Mouse (Mus musculus) kidney, adult 2 months (tissue): ENCODE measurements around the gene A830018L16Rik. TPM values are rescaled to one million over a fixed set of nuclear protein-coding genes. Genes with fewer than 3 reads are reported as not detected.
"Not testable (repeated sequence)": the region's sequence is repeated elsewhere in the genome, so short reads cannot be mapped to it uniquely, and the experiment has no call there.

Source experiments
- DNase-seq: peaks from one replicate; pipeline ENCODE4 v3.0.0; 2021
- H3K27ac ChIP-seq: fragments of 200-500 bp; 2 replicates; pipeline ENCODE4 v1.5.1; 2012; ENCODE audit warnings: low read depth, low read length, control low read depth, inconsistent platforms; ENCODE audit not compliant: insufficient read depth
- H3K27me3 ChIP-seq: fragments of 200-500 bp; replicated peaks from 2 replicates; pipeline ENCODE4 v1.6.1; 2012; ENCODE audit warnings: mild to moderate bottlenecking, moderate library complexity, low read length, inconsistent platforms; ENCODE audit not compliant: control insufficient read depth, insufficient read depth
- H3K36me3 ChIP-seq: fragments of 200-500 bp; 2 replicates; pipeline ENCODE4 v1.6.1; 2012; ENCODE audit warnings: mild to moderate bottlenecking, moderate library complexity, low read length, inconsistent platforms; ENCODE audit not compliant: control insufficient read depth, insufficient read depth
- H3K4me1 ChIP-seq: fragments of 200-500 bp; 2 replicates; pipeline ENCODE4 v1.6.1; 2011; ENCODE audit warnings: low read length; ENCODE audit not compliant: control insufficient read depth, insufficient read depth
- H3K4me3 ChIP-seq: fragments of 200-500 bp; 2 replicates; pipeline ENCODE4 v1.5.1; 2011; ENCODE audit warnings: mild to moderate bottlenecking, low read depth, low read length, control low read depth; ENCODE audit not compliant: insufficient read depth
- CTCF ChIP-seq: fragments of 200-500 bp; conservative IDR thresholded peaks from 2 replicates; pipeline ENCODE4 v1.5.1; 2011; ENCODE audit warnings: low read depth, mild to moderate bottlenecking, control low read depth, low read length, moderate library complexity, mixed read lengths; ENCODE audit not compliant: insufficient read depth, insufficient read length
- POLR2A ChIP-seq: fragments of 200-500 bp; IDR thresholded peaks from one replicate; pipeline ENCODE4 v1.6.1; 2011; ENCODE audit warnings: low read depth, low read length, control low read depth
- WGBS: fragments of 180-500 bp; shearing (Covaris S2); methylation state at CpG from one replicate; pipeline ENCODE4 v1.1.7; 2018; 5-methylcytosine and 5-hydroxymethylcytosine counted together
- polyA plus RNA-seq: library from polyadenylated mRNA; depleted of rRNA; stranded (reverse); fragments of >200 nt; gene quantifications from 2 replicates; pipeline ENCODE4 v1.2.3, GENCODE M21; 2012

The A830018L16Rik gene
- polyA plus RNA-seq, 1 experiment = 0.58 TPM

DNA sequence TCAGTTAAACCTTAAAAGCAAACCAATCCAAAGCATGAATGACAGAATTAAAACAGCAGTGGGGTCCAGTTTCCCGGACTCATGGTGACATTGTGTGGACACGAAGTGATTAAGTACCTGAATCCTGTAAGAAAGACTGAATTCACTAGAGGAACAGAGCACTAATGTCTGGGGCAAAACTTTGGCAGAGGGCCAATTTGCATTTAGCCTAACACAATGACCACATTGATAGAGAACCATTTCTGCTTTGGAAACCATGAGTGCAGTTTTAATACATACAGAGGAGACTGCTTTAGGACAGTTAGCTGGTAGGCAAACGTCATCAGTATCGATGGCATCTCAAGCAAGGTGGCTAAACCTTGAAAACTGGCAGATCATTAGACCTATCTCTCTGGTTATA lies 586.7 kb downstream of the A830018L16Rik start:
- no peaks in the 10 kb centered on the region for H3K36me3 ChIP-seq
- H3K27me3 ChIP-seq = no peaks in the 10 kb centered on the region; the same call in 1 of the 2 replicates
- H3K27ac ChIP-seq = no peak overlapping the region
- no peak overlapping the region for H3K4me3 ChIP-seq
- H3K4me1 ChIP-seq = no peaks in the 10 kb centered on the region
- 54% methylated on average over 4 of the region's 4 CpGs for WGBS
- TF ChIP-seq CTCF (no peak), POLR2A (no peak)
- no peak for DNase-seq

DNA sequence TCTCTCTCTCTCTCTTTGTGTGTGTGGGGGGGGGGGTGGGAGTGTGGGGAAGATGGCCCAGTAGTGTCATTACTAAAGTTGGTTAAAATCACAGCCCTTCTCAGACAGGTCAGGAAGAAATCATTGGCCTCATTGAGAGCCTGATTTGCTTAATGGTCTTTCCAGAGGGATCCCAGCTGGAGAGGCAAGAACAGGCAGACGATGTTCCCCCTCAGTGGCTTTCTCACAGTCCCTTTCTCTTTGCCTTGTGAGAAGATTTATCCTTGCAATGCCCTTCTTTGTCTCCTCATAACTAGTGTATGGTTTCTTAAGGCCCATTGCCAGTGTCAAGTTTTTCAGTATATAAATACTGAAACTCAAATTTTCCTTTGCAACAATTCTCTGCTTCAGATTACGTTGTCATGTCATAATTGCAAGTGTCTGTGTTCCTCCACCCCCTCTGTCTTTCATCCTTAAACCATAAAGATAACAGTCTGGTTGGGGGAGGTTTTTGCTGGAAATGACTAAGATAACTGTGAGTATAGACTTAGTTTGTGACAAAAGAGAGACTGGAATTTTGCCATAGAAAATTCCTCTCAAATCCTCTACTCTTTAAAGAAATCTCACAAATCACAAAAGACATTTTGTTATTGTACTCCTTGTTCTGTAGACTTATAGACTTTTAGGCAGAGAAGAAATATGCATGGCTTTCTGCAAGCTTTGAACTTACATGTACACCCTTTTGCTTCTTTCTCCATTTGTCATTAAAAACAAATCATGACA lies 595.1 kb downstream of the A830018L16Rik start:
- no peak for DNase-seq
- TF ChIP-seq POLR2A = no peak
- no peak for TF ChIP-seq CTCF
- WGBS = 15% methylated on average over 2 of the region's 2 CpGs

DNA sequence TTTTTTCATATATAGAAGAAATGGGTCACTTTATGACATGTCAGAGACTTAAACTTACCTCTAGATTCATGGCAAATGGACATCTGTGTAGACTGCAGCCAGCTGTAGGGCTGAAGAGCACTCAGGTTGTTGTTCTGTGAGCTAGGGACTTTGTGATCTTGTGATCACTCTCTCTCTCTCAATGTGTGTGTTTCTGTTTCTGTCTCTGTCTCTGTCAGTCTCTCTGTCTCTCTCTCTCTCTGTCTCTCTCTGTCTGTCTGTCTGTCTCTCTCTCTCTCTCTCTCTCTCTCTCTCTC lies 595.6 kb downstream of the A830018L16Rik start:
- H3K27ac ChIP-seq = no peak overlapping the region
- TF ChIP-seq CTCF (no peak), POLR2A (no peak)
- DNase-seq = no peak
- H3K27me3 ChIP-seq = no peaks in the 10 kb centered on the region
- H3K36me3 ChIP-seq = no peaks in the 10 kb centered on the region
- H3K4me3 ChIP-seq = no peak overlapping the region
- no peaks in the 10 kb centered on the region for H3K4me1 ChIP-seq

More for the DNA sequence above, 595.1 kb downstream of the A830018L16Rik start:
- Histone ChIP-seq H3K27ac (no peak overlapping the region), H3K4me1 (no peaks in the 10 kb centered on the region), H3K27me3 (no peaks in the 10 kb centered on the region), H3K36me3 (no peaks in the 10 kb centered on the region), H3K4me3 (no peak overlapping the region)

DNA sequence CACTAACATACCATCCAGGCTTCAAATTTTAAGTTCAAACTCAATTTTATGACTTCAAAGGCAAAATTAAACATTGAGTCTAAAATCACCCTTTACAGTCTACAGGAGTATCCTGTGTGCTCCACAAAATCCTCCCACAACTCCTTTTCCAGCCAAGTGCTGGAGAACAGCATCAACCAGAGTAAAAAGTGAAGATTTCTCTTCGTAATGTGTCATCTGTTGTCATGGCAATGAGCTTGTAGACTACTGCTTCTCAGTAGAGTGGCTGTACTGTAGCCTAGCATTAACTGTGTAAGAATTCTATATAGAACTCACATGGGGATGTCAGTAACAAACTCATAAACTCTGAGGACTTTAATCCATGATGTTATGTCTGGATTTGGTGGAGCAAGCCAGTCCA lies 596.7 kb downstream of the A830018L16Rik start:
- H3K36me3 ChIP-seq = no peaks in the 10 kb centered on the region
- TF ChIP-seq CTCF = no peak

DNA sequence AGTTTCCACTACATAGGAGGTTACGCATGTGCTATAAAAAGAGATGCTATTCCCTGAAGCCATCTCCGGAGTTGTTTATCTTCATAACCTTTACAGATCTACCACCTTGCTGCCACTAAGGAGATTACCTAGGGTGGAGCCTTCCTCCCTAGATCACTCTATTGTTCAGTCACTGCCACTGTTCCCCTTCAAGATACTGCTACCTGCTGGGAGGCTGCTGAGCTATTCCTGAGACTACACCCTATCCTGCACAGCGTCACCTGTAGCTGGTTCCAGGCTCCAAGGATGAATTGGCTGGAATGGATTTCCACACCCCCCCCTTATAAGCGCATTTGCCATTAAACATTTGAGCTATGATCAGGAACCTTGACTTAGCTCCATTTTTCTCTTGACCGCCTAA lies 606.7 kb downstream of the A830018L16Rik start:
- not testable (repeated sequence) for H3K36me3 ChIP-seq, H3K4me3 ChIP-seq, DNase-seq, H3K27ac ChIP-seq, H3K4me1 ChIP-seq, H3K27me3 ChIP-seq
- WGBS = 87% methylated on average over 5 of the region's 5 CpGs

More for the DNA sequence above, 596.7 kb downstream of the A830018L16Rik start:
- Histone ChIP-seq H3K4me1 (no peaks in the 10 kb centered on the region), H3K27ac (no peak overlapping the region), H3K4me3 (no peak overlapping the region), H3K27me3 (no peaks in the 10 kb centered on the region)
- 84% methylated on average over 1 of the region's 1 CpGs for WGBS
- DNase-seq = no peak
